Mouse (Mus musculus) heart, embryonic 12.5 days (tissue): ENCODE data around the gene Eno3. TPM values are rescaled to one million over a fixed set of nuclear protein-coding genes. Genes with fewer than 3 reads are reported as not detected.

Experiments used
- ATAC-seq: fragments of 200-750 bp; cut with Nextera tagmentation; 2 replicates; pipeline ENCODE4 v1.8.0; 2017; ENCODE audit warnings: moderate TSS enrichment, moderate library complexity; ENCODE audit not compliant: insufficient number of reproducible peaks, low FRiP score
- H3K27ac ChIP-seq: fragments of 300-500 bp; sonication (generic); 2 replicates; pipeline ENCODE4 v1.5.1; 2016; ENCODE audit warnings: mild to moderate bottlenecking, moderate library complexity; ENCODE audit not compliant: poor library complexity, severe bottlenecking
- H3K27me3 ChIP-seq: fragments of 300-500 bp; sonication (generic); replicated peaks from 2 replicates; pipeline ENCODE4 v1.6.1; 2016; ENCODE audit warnings: mild to moderate bottlenecking, moderate library complexity
- H3K36me3 ChIP-seq: fragments of 300-500 bp; sonication (generic); 2 replicates; pipeline ENCODE4 v1.6.1; 2016; ENCODE audit warnings: mild to moderate bottlenecking, moderate library complexity
- H3K4me1 ChIP-seq: fragments of 300-500 bp; sonication (generic); replicated peaks from 2 replicates; pipeline ENCODE4 v1.6.1; 2016; ENCODE audit warnings: mild to moderate bottlenecking
- H3K4me2 ChIP-seq: fragments of 300-500 bp; sonication (generic); 2 replicates; pipeline ENCODE4 v1.6.1; 2016; ENCODE audit warnings: mild to moderate bottlenecking, moderate library complexity
- H3K4me3 ChIP-seq: fragments of 300-500 bp; sonication (generic); 2 replicates; pipeline ENCODE4 v1.5.1; 2016; ENCODE audit warnings: mild to moderate bottlenecking
- H3K9ac ChIP-seq: fragments of 300-500 bp; sonication (generic); 2 replicates; pipeline ENCODE4 v1.6.1; 2016; ENCODE audit warnings: mild to moderate bottlenecking, moderate library complexity
- H3K9me3 ChIP-seq: fragments of 300-500 bp; sonication (generic); replicated peaks from 2 replicates; pipeline ENCODE4 v1.6.1; 2016; ENCODE audit warnings: mild to moderate bottlenecking, moderate library complexity
- WGBS: fragments of 180-500 bp; shearing (Covaris S2); methylation state at CpG from one replicate; pipeline ENCODE4 v1.1.7; 2016; 5-methylcytosine and 5-hydroxymethylcytosine counted together
- polyA plus RNA-seq: library from polyadenylated mRNA; unstranded; fragments of >200 nt; fragmentation: Nextera tagmentation; extraction: Ambion mirVana; gene quantifications from 2 replicates; pipeline ENCODE4 v1.2.1, GENCODE M21; 2016

Eno3 gene
- polyA plus RNA-seq = 238 and 239 TPM in 2 replicates

DNA sequence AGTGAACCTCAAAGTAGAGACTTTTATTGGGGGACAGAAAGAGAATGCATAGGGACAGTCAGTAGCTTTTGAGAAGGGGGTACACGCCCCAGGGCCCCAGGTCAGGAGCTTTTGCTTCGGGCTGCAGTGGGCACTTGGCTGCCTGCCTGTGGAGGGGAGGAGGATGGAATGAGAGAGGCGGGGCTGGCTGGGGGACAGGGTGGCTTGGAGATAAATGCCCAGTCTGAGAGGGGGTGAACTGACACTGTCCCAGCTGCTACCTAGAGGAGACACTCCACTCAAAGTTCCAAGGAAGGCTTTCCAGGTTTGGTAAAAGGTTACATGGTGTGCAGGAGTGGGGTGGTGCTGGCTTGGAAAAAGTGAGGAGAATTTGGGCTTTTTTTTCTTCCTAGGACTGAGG is at the start of gene Eno3:
TSS of gene Eno3 (plus strand) at position 239 of the 400 bp plus-strand sequence.
- 2% methylated on average over 3 of the region's 3 CpGs for WGBS

DNA sequence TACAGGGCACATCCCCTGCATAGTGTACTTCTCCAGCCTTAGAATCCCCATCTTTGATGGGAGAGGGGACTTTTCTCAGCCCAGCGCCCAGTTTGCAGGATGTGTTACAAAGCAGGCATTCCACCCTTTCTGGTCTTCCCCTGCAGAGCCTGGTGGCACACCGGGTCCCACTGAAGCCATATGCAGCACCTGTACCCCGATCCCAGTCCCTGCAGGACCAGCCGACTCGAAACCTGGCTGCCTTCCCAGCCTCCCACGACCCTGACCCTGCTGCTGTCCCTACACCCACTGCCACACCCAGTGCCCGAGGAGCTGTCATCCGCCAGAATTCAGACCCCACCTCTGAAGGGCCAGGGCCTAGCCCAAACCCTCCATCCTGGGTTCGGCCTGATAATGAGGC is 49.4 kb upstream of the Eno3 start:
- H3K27ac ChIP-seq = no peak overlapping the region
- peaks cover 98% of the 10 kb centered on the region for H3K36me3 ChIP-seq
- ATAC-seq = no peak
- H3K4me2 ChIP-seq = no peak overlapping the region
- 87% methylated on average over 9 of the region's 9 CpGs for WGBS
- no peaks in the 10 kb centered on the region for H3K9me3 ChIP-seq
- H3K27me3 ChIP-seq = no peaks in the 10 kb centered on the region
- H3K4me1 ChIP-seq = no peaks in the 10 kb centered on the region
- no peak overlapping the region for H3K4me3 ChIP-seq
- H3K9ac ChIP-seq = no peak overlapping the region

More for the DNA sequence above, at the start of gene Eno3:
- Histone ChIP-seq H3K4me1 (peaks cover 55% of the 10 kb centered on the region), H3K9me3 (no peaks in the 10 kb centered on the region), H3K4me3 (peak within 1 kb of the TSS; percentile 78), H3K27ac (peak within 1 kb of the TSS; percentile 96), H3K9ac (peak within 1 kb of the TSS; percentile 94), H3K4me2 (peak within 1 kb of the TSS; percentile 82), H3K36me3 (peaks cover 37% of the 10 kb centered on the region), H3K27me3 (no peaks in the 10 kb centered on the region)
- no peak for ATAC-seq

DNA sequence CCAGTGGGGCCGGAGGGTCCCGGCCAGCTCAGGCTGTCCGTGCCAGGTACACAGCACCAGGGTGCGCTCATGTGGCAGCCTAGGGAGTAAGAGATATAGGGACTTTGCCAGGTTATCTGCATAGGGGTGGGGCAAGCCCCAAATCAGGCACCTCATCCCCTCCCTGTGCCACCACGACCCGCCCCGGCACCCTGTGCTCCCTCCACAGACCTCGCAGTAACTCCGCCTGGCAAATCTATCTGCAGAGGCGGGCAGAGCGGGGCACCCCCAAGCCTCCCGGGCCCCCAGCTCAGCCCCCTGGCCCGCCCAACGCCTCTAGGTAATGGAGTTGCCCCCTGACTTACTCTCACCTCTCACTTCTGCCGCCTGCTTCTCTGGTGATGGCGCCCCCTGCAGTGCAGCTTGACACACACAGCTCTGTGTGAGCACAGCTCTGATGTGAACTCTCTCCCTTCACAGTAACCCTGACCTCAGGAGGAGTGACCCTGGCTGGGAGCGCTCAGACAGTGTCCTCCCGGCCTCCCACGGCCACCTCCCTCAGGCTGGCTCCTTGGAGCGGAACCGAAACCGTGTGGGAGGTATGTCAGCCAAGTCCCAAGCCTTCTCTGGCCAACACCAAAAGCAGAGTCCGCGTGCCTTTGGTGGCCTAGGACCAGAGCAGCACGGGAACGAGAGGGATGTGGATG is 48.5 kb upstream of the Eno3 start:
- Histone ChIP-seq H3K36me3 (peaks cover 98% of the 10 kb centered on the region), H3K27me3 (no peaks in the 10 kb centered on the region), H3K4me2 (no peak overlapping the region), H3K4me1 (no peaks in the 10 kb centered on the region), H3K9me3 (no peaks in the 10 kb centered on the region), H3K9ac (no peak overlapping the region), H3K4me3 (no peak overlapping the region), H3K27ac (no peak overlapping the region)
- ATAC-seq = no peak
- WGBS = 88% methylated on average over 26 of the region's 26 CpGs

DNA sequence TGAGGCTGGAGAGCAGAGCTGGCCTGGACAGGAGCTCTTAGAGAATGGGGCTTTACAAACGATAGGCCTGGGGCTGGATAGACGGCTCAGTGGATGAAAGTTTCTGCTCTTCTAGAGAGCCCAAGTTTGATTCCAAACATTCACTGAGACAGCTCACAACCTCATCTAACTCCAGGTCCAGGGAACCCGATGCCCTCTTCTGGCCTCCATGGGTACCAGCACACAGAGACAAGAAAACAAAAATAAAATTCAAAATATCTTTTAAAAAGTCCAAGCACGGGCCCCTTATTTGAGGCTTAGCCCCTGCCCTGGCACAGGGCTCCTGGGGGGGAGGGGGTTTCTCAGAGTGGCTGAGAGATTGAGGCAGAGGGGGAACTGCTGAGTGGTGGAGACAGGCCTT is 46.2 kb upstream of the Eno3 start:
- peaks cover 80% of the 10 kb centered on the region for H3K36me3 ChIP-seq
- 89% methylated on average over 4 of the region's 4 CpGs for WGBS
- H3K9ac ChIP-seq = no peak overlapping the region
- H3K4me3 ChIP-seq = no peak overlapping the region
- no peak for ATAC-seq
- H3K27me3 ChIP-seq = no peaks in the 10 kb centered on the region
- peaks cover 15% of the 10 kb centered on the region for H3K4me1 ChIP-seq
- no peak overlapping the region for H3K27ac ChIP-seq
- no peaks in the 10 kb centered on the region for H3K9me3 ChIP-seq
- H3K4me2 ChIP-seq = no peak overlapping the region

DNA sequence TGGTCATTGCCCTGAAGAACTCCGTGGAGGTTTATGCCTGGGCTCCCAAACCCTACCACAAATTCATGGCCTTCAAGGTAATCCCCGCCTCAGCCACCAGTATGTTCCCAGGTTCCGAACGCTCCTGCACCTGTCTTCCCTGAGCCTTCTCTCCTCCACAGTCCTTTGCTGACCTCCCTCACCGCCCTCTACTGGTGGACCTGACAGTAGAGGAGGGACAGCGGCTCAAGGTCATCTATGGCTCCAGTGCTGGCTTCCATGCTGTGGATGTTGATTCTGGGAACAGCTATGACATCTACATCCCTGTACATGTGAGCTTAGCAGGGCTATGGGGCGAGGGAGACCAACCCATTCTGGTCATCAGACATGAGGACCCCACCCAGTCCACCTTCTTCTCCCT is 44.5 kb upstream of the Eno3 start:
- H3K4me2 ChIP-seq = no peak overlapping the region
- peaks cover 13% of the 10 kb centered on the region; the same call in 1 of the 2 replicates for H3K27me3 ChIP-seq
- no peak overlapping the region for H3K4me3 ChIP-seq
- H3K9ac ChIP-seq = no peak overlapping the region
- H3K9me3 ChIP-seq = no peaks in the 10 kb centered on the region
- peaks cover 19% of the 10 kb centered on the region for H3K4me1 ChIP-seq
- 79% methylated on average over 7 of the region's 7 CpGs for WGBS
- no peak for ATAC-seq
- H3K27ac ChIP-seq = no peak overlapping the region
- peaks cover 62% of the 10 kb centered on the region for H3K36me3 ChIP-seq

DNA sequence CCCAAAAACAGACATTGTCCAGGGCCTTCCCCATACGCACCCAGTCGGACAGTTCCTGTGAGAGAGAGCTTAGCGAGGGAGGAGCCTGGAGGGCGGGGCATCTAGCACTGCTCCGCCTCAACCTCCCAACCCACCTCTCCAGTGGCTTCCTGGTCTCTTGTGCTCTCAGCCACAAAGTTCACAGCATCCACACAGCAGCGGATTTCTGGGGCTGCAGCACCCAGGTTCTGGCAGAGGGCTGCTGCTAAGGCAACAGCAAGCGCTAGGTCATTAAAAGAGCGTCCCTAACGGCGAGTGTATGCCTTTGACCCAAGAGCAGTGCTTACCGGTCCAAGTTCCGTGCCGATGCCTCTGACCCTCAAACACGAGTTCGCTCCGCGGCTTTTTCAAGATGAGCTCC is 41.9 kb upstream of the Eno3 start:
- under 1% methylated on average over 17 of the region's 17 CpGs for WGBS
- peak overlapping the region; percentile 60 for H3K27ac ChIP-seq

DNA sequence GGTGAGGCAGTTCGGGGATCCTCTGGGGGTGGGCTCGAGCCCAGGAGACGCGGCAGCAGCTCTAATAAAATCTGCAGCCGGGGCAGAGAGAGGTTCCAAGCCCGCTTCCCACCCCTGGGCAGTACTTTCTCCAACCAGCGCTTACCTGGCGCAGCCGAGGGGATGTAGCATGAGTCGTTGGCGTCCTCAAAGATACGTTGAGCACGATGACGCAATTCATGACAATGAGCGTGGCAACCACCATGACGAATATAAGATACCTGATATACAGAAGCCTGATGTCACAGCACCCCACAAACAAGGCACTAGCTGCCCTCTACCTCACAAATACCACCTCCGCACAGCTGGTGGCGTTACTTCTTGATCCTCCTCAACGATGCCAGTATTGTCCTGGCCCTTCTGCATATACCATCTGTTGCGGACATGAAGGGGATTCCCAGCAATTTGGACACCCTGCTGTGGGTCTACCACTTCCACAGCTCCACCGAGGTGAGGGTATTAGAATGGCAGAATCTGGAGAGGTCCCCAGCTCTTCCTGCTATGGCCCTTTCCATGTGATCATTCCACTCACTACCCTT is 41.4 kb upstream of the Eno3 start, which contains the start of gene 4930544D05Rik:
TSS of gene 4930544D05Rik (plus strand) at position 333 of the 578 bp plus-strand sequence.
- no peak for ATAC-seq
- peaks cover 31% of the 10 kb centered on the region for H3K36me3 ChIP-seq
- H3K27ac ChIP-seq = peak within 1 kb of the TSS; percentile 60
- peaks cover 19% of the 10 kb centered on the region for H3K4me1 ChIP-seq
- peaks cover 14% of the 10 kb centered on the region; the same call in 1 of the 2 replicates for H3K27me3 ChIP-seq
- 8% methylated on average over 21 of the region's 21 CpGs for WGBS
- peak within 1 kb of the TSS; percentile 42 for H3K4me3 ChIP-seq
- H3K9me3 ChIP-seq = no peaks in the 10 kb centered on the region
- peak within 1 kb of the TSS; percentile 59; the same call in 1 of the 2 replicates for H3K9ac ChIP-seq
- H3K4me2 ChIP-seq = peak within 1 kb of the TSS; percentile 76

More for the DNA sequence above, 41.9 kb upstream of the Eno3 start:
- Histone ChIP-seq H3K4me3 (peak overlapping the region; percentile 42), H3K9me3 (no peaks in the 10 kb centered on the region), H3K27me3 (peaks cover 14% of the 10 kb centered on the region; the same call in 1 of the 2 replicates), H3K4me2 (peak overlapping the region; percentile 76), H3K9ac (peak overlapping the region; percentile 59; the same call in 1 of the 2 replicates), H3K4me1 (peaks cover 19% of the 10 kb centered on the region), H3K36me3 (peaks cover 37% of the 10 kb centered on the region)
- peak; percentile 84 for ATAC-seq

DNA sequence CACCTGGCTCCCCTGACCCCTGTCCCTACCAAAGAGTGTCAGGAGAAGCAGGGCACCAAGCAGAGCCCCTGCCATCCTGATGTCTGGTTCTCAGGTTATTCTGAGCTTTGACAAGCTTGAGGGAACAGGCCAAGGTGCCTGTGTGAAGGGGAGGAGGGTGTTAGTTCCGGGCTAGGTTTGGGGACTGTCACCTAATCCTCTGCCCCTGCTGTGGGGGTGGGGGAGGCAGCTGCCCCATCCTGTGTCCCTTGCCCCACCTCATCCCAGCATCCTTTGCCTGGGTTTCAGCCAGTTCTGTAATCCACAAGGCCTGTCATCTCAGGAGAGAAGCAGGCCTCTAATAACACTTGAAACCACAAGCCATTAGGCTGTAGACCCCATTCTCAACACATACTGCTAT is 37.9 kb upstream of the Eno3 start, which contains the start of gene Chrne:
TSS of gene Chrne (minus strand) at position 116 of the 400 bp plus-strand sequence.
- Histone ChIP-seq H3K36me3 (no peaks in the 10 kb centered on the region), H3K4me1 (peaks cover 19% of the 10 kb centered on the region), H3K9me3 (no peaks in the 10 kb centered on the region), H3K27ac (no peak within 1 kb of the TSS), H3K4me3 (no peak within 1 kb of the TSS), H3K27me3 (peaks cover 14% of the 10 kb centered on the region; the same call in 1 of the 2 replicates), H3K9ac (no peak within 1 kb of the TSS), H3K4me2 (no peak within 1 kb of the TSS)
- 12% methylated on average over 1 of the region's 1 CpGs for WGBS
- no peak for ATAC-seq

DNA sequence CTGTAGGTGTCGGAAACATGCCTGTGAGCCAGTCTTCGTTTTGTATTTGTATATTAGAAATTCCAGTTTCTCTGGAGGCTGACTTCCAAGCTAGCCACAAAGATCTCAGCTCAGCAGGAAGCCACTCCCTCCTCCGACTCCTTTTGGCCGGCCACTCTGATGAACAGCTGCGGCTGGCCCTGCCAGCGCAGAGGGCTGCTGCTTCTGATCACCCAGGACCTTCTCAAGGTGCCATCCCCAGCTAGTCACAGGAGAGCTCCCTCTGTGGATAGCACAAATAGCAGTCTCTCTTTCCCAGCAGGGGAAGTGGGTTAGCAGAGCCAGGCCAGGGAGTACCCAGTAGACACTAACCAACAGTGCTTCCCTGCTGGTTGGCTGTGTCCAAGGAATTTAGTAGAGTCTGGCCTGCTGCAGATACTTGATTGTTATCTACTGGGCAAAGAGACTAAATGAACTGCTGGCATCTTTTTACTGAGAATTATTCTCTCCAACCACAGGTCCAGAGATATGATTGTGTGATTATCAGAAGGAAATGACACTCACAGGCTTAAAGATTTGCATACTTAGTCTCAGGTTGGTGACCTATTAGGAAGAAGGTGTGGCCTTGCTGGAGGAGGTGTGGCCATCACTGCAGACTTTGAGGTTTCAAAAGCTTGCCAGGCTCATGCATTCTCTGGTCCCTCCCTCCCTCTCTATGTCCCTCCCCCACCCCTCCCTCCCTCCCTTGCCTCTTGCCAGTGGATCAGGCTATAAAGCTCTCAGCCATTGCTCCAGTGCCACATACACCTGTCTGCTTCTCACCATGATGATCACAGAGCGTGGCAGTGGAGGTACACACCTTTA is 34.8 kb upstream of the Eno3 start:
- 38% methylated on average over 7 of the region's 7 CpGs for WGBS
- no peak overlapping the region for H3K4me2 ChIP-seq
- H3K9ac ChIP-seq = no peak overlapping the region
- ATAC-seq = no peak
- H3K36me3 ChIP-seq = no peaks in the 10 kb centered on the region
- H3K27ac ChIP-seq = no peak overlapping the region
- H3K4me3 ChIP-seq = no peak overlapping the region
- peaks cover 4% of the 10 kb centered on the region; the same call in 1 of the 2 replicates for H3K27me3 ChIP-seq
- H3K9me3 ChIP-seq = no peaks in the 10 kb centered on the region
- no peaks in the 10 kb centered on the region; the same call in 1 of the 2 replicates for H3K4me1 ChIP-seq

DNA sequence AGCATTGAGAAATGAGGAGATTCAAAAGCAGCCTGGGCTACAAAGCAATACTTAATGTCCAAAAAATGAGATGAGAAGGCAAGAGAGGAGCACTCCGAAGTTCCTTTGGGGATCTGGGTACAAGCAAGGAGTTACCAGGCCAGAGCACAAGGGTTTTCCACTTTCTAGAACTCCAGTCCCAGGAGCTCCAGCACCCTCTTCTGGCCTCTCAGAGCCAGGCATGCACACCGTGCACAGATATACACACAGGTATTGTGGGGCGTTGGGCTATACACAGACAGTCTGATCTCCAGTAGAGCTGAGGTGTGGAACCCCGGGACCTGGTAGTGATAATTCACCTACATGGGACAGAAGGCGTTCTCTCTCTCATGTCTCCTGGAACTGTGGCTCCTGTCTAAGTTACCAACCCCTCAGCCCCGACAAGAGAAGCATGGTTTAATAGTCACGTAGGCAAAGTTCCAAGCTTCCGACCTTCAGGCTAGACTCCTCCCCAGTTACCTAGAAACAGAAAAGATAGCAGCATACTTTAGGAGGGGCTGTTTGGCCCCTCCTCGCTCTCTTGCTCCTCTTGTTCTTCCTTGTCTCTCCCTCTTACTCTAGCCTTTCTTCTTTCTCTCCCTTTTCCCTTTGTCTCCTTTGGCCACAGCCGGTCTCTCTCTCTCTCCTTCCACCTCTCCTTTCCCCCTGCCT is 33.8 kb upstream of the Eno3 start:
- Histone ChIP-seq H3K36me3 (no peaks in the 10 kb centered on the region), H3K4me2 (no peak overlapping the region), H3K9ac (no peak overlapping the region), H3K4me3 (no peak overlapping the region), H3K27me3 (no peaks in the 10 kb centered on the region), H3K27ac (no peak overlapping the region), H3K4me1 (no peaks in the 10 kb centered on the region; the same call in 1 of the 2 replicates), H3K9me3 (no peaks in the 10 kb centered on the region)
- 66% methylated on average over 10 of the region's 10 CpGs for WGBS
- ATAC-seq = no peak
